Mouse (Mus musculus) heart, embryonic 12.5 days (tissue): Measurements from ENCODE around the gene Zg16. TPM values are rescaled to one million over a fixed set of nuclear protein-coding genes. Genes with fewer than 3 reads are reported as not detected.

Experiments
- ATAC-seq: fragments of 200-750 bp; cut with Nextera tagmentation; 2 replicates; pipeline ENCODE4 v1.8.0; 2017; ENCODE audit warnings: moderate TSS enrichment, moderate library complexity; ENCODE audit not compliant: insufficient number of reproducible peaks, low FRiP score
- H3K27ac ChIP-seq: fragments of 300-500 bp; sonication (generic); 2 replicates; pipeline ENCODE4 v1.5.1; 2016; ENCODE audit warnings: mild to moderate bottlenecking, moderate library complexity; ENCODE audit not compliant: poor library complexity, severe bottlenecking
- H3K27me3 ChIP-seq: fragments of 300-500 bp; sonication (generic); replicated peaks from 2 replicates; pipeline ENCODE4 v1.6.1; 2016; ENCODE audit warnings: mild to moderate bottlenecking, moderate library complexity
- H3K36me3 ChIP-seq: fragments of 300-500 bp; sonication (generic); 2 replicates; pipeline ENCODE4 v1.6.1; 2016; ENCODE audit warnings: mild to moderate bottlenecking, moderate library complexity
- H3K4me1 ChIP-seq: fragments of 300-500 bp; sonication (generic); replicated peaks from 2 replicates; pipeline ENCODE4 v1.6.1; 2016; ENCODE audit warnings: mild to moderate bottlenecking
- H3K4me2 ChIP-seq: fragments of 300-500 bp; sonication (generic); 2 replicates; pipeline ENCODE4 v1.6.1; 2016; ENCODE audit warnings: mild to moderate bottlenecking, moderate library complexity
- H3K4me3 ChIP-seq: fragments of 300-500 bp; sonication (generic); 2 replicates; pipeline ENCODE4 v1.5.1; 2016; ENCODE audit warnings: mild to moderate bottlenecking
- H3K9ac ChIP-seq: fragments of 300-500 bp; sonication (generic); 2 replicates; pipeline ENCODE4 v1.6.1; 2016; ENCODE audit warnings: mild to moderate bottlenecking, moderate library complexity
- H3K9me3 ChIP-seq: fragments of 300-500 bp; sonication (generic); replicated peaks from 2 replicates; pipeline ENCODE4 v1.6.1; 2016; ENCODE audit warnings: mild to moderate bottlenecking, moderate library complexity
- WGBS: fragments of 180-500 bp; shearing (Covaris S2); methylation state at CpG from one replicate; pipeline ENCODE4 v1.1.7; 2016; 5-methylcytosine and 5-hydroxymethylcytosine counted together
- polyA plus RNA-seq: library from polyadenylated mRNA; unstranded; fragments of >200 nt; fragmentation: Nextera tagmentation; extraction: Ambion mirVana; gene quantifications from 2 replicates; pipeline ENCODE4 v1.2.1, GENCODE M21; 2016

The Zg16 gene
- polyA plus RNA-seq, 1 experiment from 2014 or later, result not detected

DNA sequence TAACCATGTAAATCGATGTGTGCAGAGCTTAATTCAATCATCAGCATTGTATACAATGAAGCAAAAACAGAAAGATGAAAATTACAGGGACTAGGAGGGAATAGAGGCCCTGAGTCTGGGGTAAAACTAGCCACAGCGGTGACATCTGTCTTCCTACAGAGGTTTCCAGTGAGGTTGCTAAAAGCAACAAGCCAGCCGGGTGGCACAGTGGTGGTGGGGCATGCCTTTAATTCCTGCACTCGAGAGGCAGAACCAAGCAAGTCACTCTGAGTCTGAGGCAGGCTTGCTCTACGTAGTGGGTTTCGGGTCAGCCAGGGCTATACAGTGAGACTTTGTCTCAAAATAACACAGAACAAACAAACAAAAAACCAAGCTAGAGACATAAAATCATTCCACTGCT is 15.0 kb upstream of the Zg16 start:
- Histone ChIP-seq H3K9ac (no peak overlapping the region), H3K4me1 (no peaks in the 10 kb centered on the region; the same call in 1 of the 2 replicates), H3K27me3 (peaks cover 8% of the 10 kb centered on the region; the same call in 1 of the 2 replicates), H3K4me2 (no peak overlapping the region), H3K27ac (no peak overlapping the region), H3K36me3 (no peaks in the 10 kb centered on the region), H3K9me3 (no peaks in the 10 kb centered on the region), H3K4me3 (no peak overlapping the region)
- ATAC-seq, result no peak
- 63% methylated on average over 6 of the region's 6 CpGs for WGBS

DNA sequence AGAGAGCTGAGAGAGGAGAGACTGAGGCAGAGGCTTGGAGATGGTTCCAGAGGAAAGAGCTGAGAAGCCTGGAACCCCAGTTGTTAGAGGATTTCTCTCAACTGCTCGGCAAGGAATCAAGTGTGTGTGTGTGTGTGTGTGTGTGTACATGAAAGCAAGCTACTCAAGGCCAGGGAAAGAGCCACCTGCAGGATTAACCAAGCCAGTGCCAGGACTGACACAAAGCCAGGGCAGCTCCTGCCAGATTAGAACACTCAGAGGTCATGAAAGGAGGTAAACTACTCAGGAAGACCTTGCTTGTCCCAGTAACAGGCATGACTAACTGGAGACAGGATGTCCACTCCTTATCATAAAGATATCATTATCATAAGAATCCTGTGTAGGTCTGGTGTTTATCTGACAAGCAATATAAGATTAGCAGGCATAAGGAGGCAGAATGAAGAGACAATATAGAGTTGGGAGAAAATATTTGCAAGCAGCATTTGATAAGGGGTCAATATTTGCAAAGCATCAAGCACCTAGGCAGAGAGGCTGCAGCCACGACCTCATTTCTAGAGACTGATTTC is 14.4 kb upstream of the Zg16 start:
- Histone ChIP-seq H3K4me1 (no peaks in the 10 kb centered on the region; the same call in 1 of the 2 replicates), H3K27me3 (peaks cover 7% of the 10 kb centered on the region; the same call in 1 of the 2 replicates), H3K36me3 (no peaks in the 10 kb centered on the region), H3K9ac (no peak overlapping the region), H3K9me3 (no peaks in the 10 kb centered on the region), H3K4me2 (no peak overlapping the region), H3K27ac (no peak overlapping the region), H3K4me3 (no peak overlapping the region)
- ATAC-seq, result no peak
- 14% methylated on average over 2 of the region's 2 CpGs for WGBS

DNA sequence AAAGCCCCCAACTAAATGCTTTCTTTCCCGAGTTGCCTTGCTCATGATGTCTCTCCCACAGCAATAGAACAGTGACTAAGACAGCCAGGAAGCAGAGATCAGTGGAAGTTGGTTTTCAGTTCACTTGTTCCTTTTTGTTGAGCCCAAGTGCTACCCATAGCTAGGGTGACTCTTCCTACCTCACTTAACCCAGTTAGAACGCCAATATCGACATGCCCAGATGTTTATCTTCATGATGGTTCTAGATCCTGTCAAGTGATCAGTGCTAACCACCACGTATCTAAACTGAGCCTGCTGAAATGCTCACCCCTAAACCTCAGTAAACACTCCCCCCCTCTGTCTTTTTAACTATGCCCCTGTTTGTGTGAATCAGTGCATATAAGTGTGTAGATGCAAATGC is 12.4 kb upstream of the Zg16 start:
- H3K4me3 ChIP-seq, result no peak overlapping the region
- ATAC-seq, result no peak
- H3K36me3 ChIP-seq, result no peaks in the 10 kb centered on the region
- 81% methylated on average over 4 of the region's 4 CpGs for WGBS
- no peaks in the 10 kb centered on the region; the same call in 1 of the 2 replicates for H3K9me3 ChIP-seq
- no peak overlapping the region for H3K27ac ChIP-seq
- no peak overlapping the region for H3K4me2 ChIP-seq
- no peak overlapping the region for H3K9ac ChIP-seq
- no peaks in the 10 kb centered on the region for H3K27me3 ChIP-seq
- no peaks in the 10 kb centered on the region; the same call in 1 of the 2 replicates for H3K4me1 ChIP-seq

GRCm38 (mm10) chr7:127098950-127099349 is 11.8 kb upstream of the Zg16 start:
- Histone ChIP-seq H3K27me3 (no peaks in the 10 kb centered on the region), H3K4me3 (no peak overlapping the region), H3K4me2 (no peak overlapping the region), H3K27ac (no peak overlapping the region), H3K4me1 (no peaks in the 10 kb centered on the region; the same call in 1 of the 2 replicates), H3K9ac (no peak overlapping the region), H3K9me3 (no peaks in the 10 kb centered on the region; the same call in 1 of the 2 replicates), H3K36me3 (no peaks in the 10 kb centered on the region)
- no peak for ATAC-seq
- 88% methylated on average over 4 of the region's 4 CpGs for WGBS

DNA sequence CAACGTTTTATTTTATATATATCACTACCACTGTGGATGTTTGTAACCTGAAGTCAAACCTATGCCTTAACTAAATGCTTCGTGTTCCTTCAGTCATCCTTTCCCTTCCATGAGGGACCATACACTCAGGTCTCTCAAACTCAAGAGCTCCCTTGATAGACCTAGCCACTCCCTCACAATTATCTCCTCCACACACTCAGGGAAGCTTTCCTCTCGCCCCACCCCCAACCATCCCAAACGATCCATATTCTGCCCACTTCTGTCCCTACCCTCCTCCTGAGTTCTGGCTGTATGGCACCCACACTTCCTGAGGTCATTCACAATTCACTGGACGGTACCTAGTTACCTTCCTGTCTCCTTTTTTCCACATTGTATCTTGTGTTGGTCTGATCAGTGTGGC is 11.4 kb upstream of the Zg16 start:
- H3K27ac ChIP-seq, result no peak overlapping the region
- H3K27me3 ChIP-seq, result no peaks in the 10 kb centered on the region
- H3K4me2 ChIP-seq, result no peak overlapping the region
- H3K4me1 ChIP-seq, result no peaks in the 10 kb centered on the region; the same call in 1 of the 2 replicates
- no peak overlapping the region for H3K4me3 ChIP-seq
- H3K9me3 ChIP-seq, result no peaks in the 10 kb centered on the region; the same call in 1 of the 2 replicates
- H3K36me3 ChIP-seq, result no peaks in the 10 kb centered on the region
- 79% methylated on average over 5 of the region's 5 CpGs for WGBS
- no peak overlapping the region for H3K9ac ChIP-seq
- no peak for ATAC-seq

GRCm38 (mm10) chr7:127096456-127096855 is 9.3 kb upstream of the Zg16 start:
- H3K9me3 ChIP-seq, result no peaks in the 10 kb centered on the region; the same call in 1 of the 2 replicates
- H3K4me3 ChIP-seq, result no peak overlapping the region
- H3K4me1 ChIP-seq, result peaks cover 3% of the 10 kb centered on the region; the same call in 1 of the 2 replicates
- no peak overlapping the region for H3K4me2 ChIP-seq
- no peaks in the 10 kb centered on the region for H3K27me3 ChIP-seq
- 71% methylated on average over 7 of the region's 7 CpGs for WGBS
- no peak for ATAC-seq
- no peak overlapping the region for H3K27ac ChIP-seq
- H3K36me3 ChIP-seq, result no peaks in the 10 kb centered on the region
- no peak overlapping the region for H3K9ac ChIP-seq

GRCm38 (mm10) chr7:127093914-127094313 is 6.8 kb upstream of the Zg16 start:
- peaks cover 14% of the 10 kb centered on the region for H3K4me1 ChIP-seq
- H3K36me3 ChIP-seq, result no peaks in the 10 kb centered on the region
- WGBS, result 66% methylated on average over 3 of the region's 3 CpGs
- H3K4me3 ChIP-seq, result no peak overlapping the region
- no peak overlapping the region for H3K4me2 ChIP-seq
- no peak for ATAC-seq
- H3K9me3 ChIP-seq, result no peaks in the 10 kb centered on the region; the same call in 1 of the 2 replicates
- H3K27ac ChIP-seq, result no peak overlapping the region
- no peak overlapping the region for H3K9ac ChIP-seq
- no peaks in the 10 kb centered on the region for H3K27me3 ChIP-seq

GRCm38 (mm10) chr7:127091114-127091896 is 4.2 kb upstream of the Zg16 start, which contains the start of gene AI467606:
Gene AI467606, plus strand, starts transcription at chr7:127091359.
- H3K9ac ChIP-seq, result no peak within 1 kb of the TSS
- WGBS, result 62% methylated on average over 16 of the region's 16 CpGs
- H3K27me3 ChIP-seq, result no peaks in the 10 kb centered on the region
- peaks cover 17% of the 10 kb centered on the region for H3K4me1 ChIP-seq
- H3K36me3 ChIP-seq, result no peaks in the 10 kb centered on the region
- H3K4me2 ChIP-seq, result peak within 1 kb of the TSS; percentile 32
- 0 out of 2 replicates have a peak within 1 kb of the TSS, but pooled peaks have one; percentile 1 for H3K4me3 ChIP-seq
- H3K27ac ChIP-seq, result no peak within 1 kb of the TSS
- ATAC-seq, result peak; percentile 74; the same call in 1 of the 2 replicates
- H3K9me3 ChIP-seq, result no peaks in the 10 kb centered on the region; the same call in 1 of the 2 replicates

DNA sequence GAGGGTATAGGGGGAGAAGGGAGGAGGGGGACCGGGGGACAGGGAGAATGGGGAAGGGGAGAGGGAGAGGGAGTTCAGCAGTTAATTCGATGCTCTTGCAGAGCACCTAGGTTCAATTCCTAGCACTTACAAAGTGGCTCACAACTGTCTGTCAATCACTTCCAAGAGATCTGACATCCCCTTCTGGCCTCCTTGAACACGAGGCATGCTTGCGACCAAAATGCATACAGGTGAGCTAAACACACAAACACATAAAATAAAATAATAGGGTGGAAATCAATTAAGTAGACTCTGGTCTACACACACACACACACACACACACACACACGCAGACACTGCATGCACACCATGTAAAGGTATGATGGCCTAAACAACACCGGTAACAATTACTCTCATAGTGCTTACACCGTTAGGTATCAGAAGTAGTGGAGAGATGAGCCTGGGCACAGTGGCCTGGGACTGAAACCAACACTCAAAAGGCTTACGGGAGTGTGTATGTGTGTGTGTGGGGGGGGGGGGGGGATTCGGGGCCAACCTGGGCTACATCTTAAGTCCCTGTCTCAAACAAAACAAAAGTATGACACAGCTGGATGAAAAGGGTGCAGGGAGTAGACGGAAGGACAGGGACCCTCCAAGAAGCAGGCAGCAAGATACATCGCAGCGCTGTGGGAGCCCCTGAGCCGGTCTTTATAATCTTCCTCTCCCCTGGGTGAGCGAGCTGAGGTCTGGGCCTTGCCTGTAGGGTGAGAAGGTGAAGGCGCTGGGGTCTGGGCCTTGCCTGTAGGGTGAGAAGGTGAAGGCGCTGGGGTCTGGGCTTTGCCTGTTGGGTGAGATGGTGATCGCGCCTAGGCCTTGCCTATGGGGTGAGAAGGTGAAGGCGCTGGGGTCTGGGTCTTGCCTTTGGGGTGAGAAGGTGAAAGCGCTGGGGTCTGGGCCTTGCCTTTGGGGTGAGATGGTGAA is 3.3 kb upstream of the Zg16 start:
- ATAC-seq, result no peak
- WGBS, result 75% methylated on average over 20 of the region's 20 CpGs
- H3K4me3 ChIP-seq, result no peak overlapping the region

GRCm38 (mm10) chr7:127088901-127089845 is 2.0 kb upstream of the Zg16 start:
- Histone ChIP-seq H3K4me3 (peak overlapping the region; percentile 29), H3K4me1 (peaks cover 21% of the 10 kb centered on the region), H3K27me3 (no peaks in the 10 kb centered on the region), H3K9me3 (no peaks in the 10 kb centered on the region), H3K27ac (no peak overlapping the region), H3K36me3 (no peaks in the 10 kb centered on the region), H3K4me2 (peak overlapping the region; percentile 62), H3K9ac (peak overlapping the region; percentile 43; the same call in 1 of the 2 replicates)
- 18% methylated on average over 27 of the region's 27 CpGs for WGBS
- no peak for ATAC-seq

More for the DNA sequence above, 3.3 kb upstream of the Zg16 start:
- H3K4me1 ChIP-seq, result peaks cover 20% of the 10 kb centered on the region
- H3K36me3 ChIP-seq, result no peaks in the 10 kb centered on the region
- H3K4me2 ChIP-seq, result 0 out of 2 replicates have a peak overlapping the region, but pooled peaks have one; percentile 32
- no peak overlapping the region for H3K9ac ChIP-seq
- no peaks in the 10 kb centered on the region for H3K27me3 ChIP-seq
- no peak overlapping the region for H3K27ac ChIP-seq
- no peaks in the 10 kb centered on the region for H3K9me3 ChIP-seq
